Mouse (Mus musculus) embryonic fibroblast, embryonic 13.5 days (primary cell): ENCODE measurements around the gene St6galnac5.

Source experiments
- CTCF ChIP-seq: IDR thresholded peaks from 2 replicates; pipeline ENCODE4 v1.5.1; 2011; ENCODE audit warnings: mild to moderate bottlenecking, control low read depth, low read length, moderate library complexity, borderline replicate concordance; ENCODE audit not compliant: insufficient read depth
- POLR2A ChIP-seq: IDR thresholded peaks from 2 replicates; pipeline ENCODE4 v1.6.1; 2011; ENCODE audit warnings: low read depth, mild to moderate bottlenecking, control low read depth, low read length, moderate library complexity

DNA sequence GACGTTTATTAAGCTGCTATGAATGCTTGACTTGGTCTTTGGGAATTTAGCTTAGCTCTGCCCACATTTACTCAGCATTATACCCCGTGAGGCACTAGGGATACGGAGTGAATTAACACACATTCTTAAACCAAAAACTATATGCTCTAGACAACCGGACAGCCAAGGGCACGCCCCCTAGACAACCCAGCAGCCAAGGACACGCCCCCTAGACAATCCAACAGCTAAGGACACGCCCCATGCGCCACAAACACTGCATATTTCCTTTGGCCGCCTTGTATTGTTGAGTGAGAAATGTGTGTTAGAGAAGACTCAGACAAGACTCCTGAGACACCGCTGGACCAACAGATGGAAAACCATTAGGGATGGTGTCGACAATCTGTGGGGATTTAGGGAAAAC is 39.1 kb downstream of the St6galnac5 start:
- no peak for TF ChIP-seq POLR2A
- TF ChIP-seq CTCF, result no peak
